Mouse (Mus musculus) midbrain, embryonic 11.5 days (tissue): ENCODE measurements around the gene Copb1. TPM values are rescaled to one million over a fixed set of nuclear protein-coding genes. Genes with fewer than 3 reads are reported as not detected.

Experiments used
- ATAC-seq: fragments of 200-750 bp; cut with Nextera tagmentation; 2 replicates; pipeline ENCODE4 v1.8.0; 2017; ENCODE audit warnings: moderate TSS enrichment, moderate library complexity; ENCODE audit not compliant: low FRiP score
- DNase-seq: peaks from one replicate; pipeline ENCODE4 v3.0.0; 2015; ENCODE audit warnings: low spot score; ENCODE audit errors: missing footprints
- H3K27ac ChIP-seq: fragments of 300-500 bp; sonication (generic); 2 replicates; pipeline ENCODE4 v1.5.1; 2014; ENCODE audit warnings: low read depth, low read length
- H3K27me3 ChIP-seq: fragments of 300-500 bp; sonication (generic); 2 replicates; pipeline ENCODE4 v1.6.1; 2014; ENCODE audit warnings: mild to moderate bottlenecking, low read length, moderate library complexity, mixed read lengths; ENCODE audit not compliant: control insufficient read depth, insufficient read depth
- H3K36me3 ChIP-seq: fragments of 300-500 bp; sonication (generic); 2 replicates; pipeline ENCODE4 v1.6.1; 2014; ENCODE audit warnings: mild to moderate bottlenecking, low read length, moderate library complexity, mixed read lengths; ENCODE audit not compliant: control insufficient read depth, insufficient read depth
- H3K4me1 ChIP-seq: fragments of 300-500 bp; sonication (generic); 2 replicates; pipeline ENCODE4 v1.6.1; 2014; ENCODE audit warnings: low read length; ENCODE audit not compliant: control insufficient read depth, insufficient read depth
- H3K4me2 ChIP-seq: fragments of 300-500 bp; sonication (generic); 2 replicates; pipeline ENCODE4 v1.6.1; 2014; ENCODE audit warnings: mild to moderate bottlenecking, moderate library complexity
- H3K4me3 ChIP-seq: fragments of 300-500 bp; sonication (generic); 2 replicates; pipeline ENCODE4 v1.5.1; 2014; ENCODE audit warnings: low read depth, low read length
- H3K9ac ChIP-seq: fragments of 300-500 bp; sonication (generic); 2 replicates; pipeline ENCODE4 v1.6.1; 2014; ENCODE audit warnings: low read length
- H3K9me3 ChIP-seq: fragments of 300-500 bp; sonication (generic); 2 replicates; pipeline ENCODE4 v1.6.1; 2016; ENCODE audit warnings: low read length; ENCODE audit not compliant: control insufficient read depth
- WGBS: fragments of 180-500 bp; shearing (Covaris S2); extraction: QIAGEN DNeasy Blood & Tissue Kit; methylation state at CpG from one replicate; pipeline ENCODE4 v1.1.7; 2014; 5-methylcytosine and 5-hydroxymethylcytosine counted together
- polyA plus RNA-seq: library from polyadenylated mRNA; unstranded; fragments of >200 nt; fragmentation: Nextera tagmentation; extraction: Ambion mirVana; gene quantifications from 2 replicates; pipeline ENCODE4 v1.2.1, GENCODE M21; 2014

The Copb1 gene
- polyA plus RNA-seq, 1 experiment from 2014 or later = 117 TPM

DNA sequence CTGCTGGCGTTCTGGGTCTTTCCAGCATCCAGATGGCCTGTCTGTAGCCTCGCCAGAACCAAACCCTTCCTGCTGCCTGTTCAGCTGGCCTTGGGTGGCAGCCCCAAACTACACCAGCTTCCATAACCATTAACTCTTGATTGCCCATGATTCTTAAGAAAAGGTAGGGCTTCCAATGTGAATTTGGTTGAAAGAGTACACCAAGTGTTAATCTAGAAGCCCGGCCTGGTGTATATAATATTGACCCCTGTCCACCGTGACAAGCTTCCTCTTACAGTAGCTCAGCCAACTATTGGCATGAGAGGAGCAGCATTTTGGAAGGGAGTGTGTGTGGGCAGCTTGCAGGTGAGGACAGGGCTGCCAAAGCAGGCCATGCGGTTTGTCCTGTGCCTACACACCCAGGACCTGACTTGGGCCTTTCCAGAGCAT lies 35.6 kb upstream of the Copb1 start:
- no peak overlapping the region for H3K27ac ChIP-seq
- no peak overlapping the region for H3K9ac ChIP-seq
- no peak for ATAC-seq
- H3K36me3 ChIP-seq = no peaks in the 10 kb centered on the region
- no peak overlapping the region for H3K4me2 ChIP-seq
- H3K9me3 ChIP-seq = no peaks in the 10 kb centered on the region
- 66% methylated on average over 5 of the region's 5 CpGs for WGBS
- no peak for DNase-seq
- H3K4me3 ChIP-seq = no peak overlapping the region
- H3K27me3 ChIP-seq = no peaks in the 10 kb centered on the region
- peaks cover 8% of the 10 kb centered on the region for H3K4me1 ChIP-seq

DNA sequence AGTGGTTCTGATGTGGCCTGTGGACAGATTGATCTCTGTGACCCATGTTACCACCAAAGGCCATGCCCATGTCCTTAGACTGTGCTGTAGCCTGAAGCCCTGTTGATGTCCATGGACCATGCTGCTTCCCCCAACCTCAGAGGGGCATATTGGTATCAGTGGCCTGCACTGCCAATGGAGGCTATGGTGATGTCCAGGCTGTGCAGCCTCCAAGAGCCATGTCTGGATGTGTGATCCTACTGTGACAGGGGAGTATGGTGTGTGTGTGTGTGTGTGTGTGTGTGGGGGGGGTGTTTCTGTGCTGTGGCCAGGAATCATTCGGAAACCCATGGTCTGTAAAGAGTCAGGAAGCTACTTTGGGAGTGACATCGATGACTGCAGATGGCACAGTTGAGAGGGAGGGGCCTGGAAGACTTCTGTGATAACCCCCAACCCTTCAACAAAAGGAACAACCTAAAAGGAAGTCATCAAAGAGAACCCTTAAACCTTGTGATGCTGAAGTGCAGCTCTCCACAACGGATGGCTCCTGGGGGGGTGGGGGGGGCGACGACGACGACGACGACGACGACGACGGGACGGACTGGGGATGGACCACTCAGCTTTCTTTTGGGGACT lies 29.9 kb upstream of the Copb1 start:
- Histone ChIP-seq H3K9me3 (no peaks in the 10 kb centered on the region), H3K4me3 (no peak overlapping the region), H3K4me1 (no peaks in the 10 kb centered on the region), H3K27ac (no peak overlapping the region), H3K9ac (no peak overlapping the region), H3K27me3 (no peaks in the 10 kb centered on the region), H3K4me2 (no peak overlapping the region), H3K36me3 (no peaks in the 10 kb centered on the region)
- 91% methylated on average over 14 of the region's 14 CpGs for WGBS
- DNase-seq (no peak), ATAC-seq (no peak)

DNA sequence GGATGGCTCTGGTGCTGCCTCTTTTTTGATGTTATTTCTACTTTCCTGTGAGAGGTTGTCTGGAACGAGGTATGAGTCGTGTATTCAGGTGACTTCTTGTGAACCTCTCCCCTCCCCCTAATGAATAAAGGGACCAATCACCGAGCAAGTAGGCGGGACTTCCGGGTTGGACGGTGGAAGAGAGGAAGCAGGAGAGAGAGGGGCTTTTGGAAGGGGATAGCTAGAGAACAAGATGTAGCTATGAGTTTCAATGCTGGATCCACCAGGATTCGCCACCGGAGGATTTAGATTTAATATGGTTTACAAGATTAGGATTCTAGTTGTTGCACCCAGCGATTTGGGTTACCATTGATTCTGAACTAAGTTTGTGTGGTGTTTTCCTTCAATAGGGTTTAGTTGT lies 28.5 kb upstream of the Copb1 start:
- ATAC-seq = no peak
- 81% methylated on average over 9 of the region's 9 CpGs for WGBS
- no peak for DNase-seq

DNA sequence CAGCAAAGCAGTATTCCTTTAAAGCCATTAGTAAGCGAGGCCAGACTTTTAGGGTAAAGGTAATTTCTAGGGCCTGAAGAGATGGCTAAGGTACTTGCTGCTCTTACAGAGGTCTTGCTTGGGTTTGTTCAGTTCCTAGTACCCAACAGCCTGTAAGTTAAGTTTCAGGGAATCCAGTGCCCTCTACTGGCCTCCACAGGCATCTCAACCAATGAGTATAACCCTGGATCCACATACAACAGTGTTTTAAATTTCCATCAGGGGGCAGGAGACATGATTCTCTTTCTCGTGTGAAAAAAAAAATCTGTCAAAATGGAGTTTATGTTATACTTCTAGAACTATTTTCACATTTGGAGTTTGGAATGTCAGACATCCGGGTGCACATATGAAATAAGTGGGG lies 27.2 kb upstream of the Copb1 start:
- no peak overlapping the region for H3K27ac ChIP-seq
- 52% methylated on average over 3 of the region's 3 CpGs for WGBS
- DNase-seq (no peak), ATAC-seq (no peak)
- H3K27me3 ChIP-seq = no peaks in the 10 kb centered on the region
- H3K4me2 ChIP-seq = no peak overlapping the region
- no peaks in the 10 kb centered on the region for H3K36me3 ChIP-seq
- H3K9me3 ChIP-seq = no peaks in the 10 kb centered on the region
- H3K9ac ChIP-seq = no peak overlapping the region
- peaks cover 4% of the 10 kb centered on the region; the same call in 1 of the 2 replicates for H3K4me1 ChIP-seq
- no peak overlapping the region for H3K4me3 ChIP-seq

More for the DNA sequence above, 28.5 kb upstream of the Copb1 start:
- Histone ChIP-seq H3K27ac (no peak overlapping the region), H3K4me1 (no peaks in the 10 kb centered on the region), H3K9me3 (no peaks in the 10 kb centered on the region), H3K36me3 (no peaks in the 10 kb centered on the region), H3K9ac (no peak overlapping the region), H3K4me2 (no peak overlapping the region), H3K4me3 (no peak overlapping the region), H3K27me3 (no peaks in the 10 kb centered on the region)

DNA sequence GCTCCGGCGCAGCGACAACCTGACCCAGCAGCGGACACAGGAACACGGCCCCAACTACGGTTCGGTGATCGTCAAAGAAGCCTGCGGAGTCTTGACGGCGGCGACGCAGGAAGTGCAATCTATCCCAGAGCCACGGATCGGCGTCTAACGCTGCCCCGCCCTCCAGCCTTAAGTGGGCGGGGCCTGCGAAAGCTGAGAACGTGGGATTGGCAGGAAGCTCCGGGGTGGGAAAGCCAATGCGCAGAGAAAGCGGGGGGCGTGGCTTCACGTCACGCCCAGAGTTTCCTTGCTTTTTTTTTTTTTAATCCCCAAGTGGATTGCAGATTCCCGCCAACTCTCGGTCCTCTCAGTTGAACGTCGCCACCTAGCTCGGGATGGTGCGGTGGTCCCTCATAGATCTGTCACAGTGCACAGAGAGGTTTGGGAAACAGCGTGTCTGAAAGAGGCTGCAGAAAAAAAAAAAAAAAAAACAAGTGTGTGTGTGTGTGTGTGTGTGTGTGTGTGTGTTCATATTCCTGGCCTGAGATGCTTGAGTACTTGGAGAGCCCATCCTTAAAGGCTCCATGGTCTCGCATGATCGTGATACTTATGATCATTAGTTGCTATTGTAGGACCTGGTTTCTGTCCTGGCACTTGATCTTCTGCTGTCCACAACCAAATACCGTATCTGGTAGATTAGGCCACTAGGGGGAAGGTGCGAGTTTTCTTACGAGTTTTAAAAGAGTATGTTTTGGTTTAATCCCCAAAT lies 21.7 kb upstream of the Copb1 start, which contains the start of gene Psma1:
Gene Psma1 (minus strand): TSS at position 114 of the 748 bp plus-strand sequence.
- Histone ChIP-seq H3K27ac (no peak within 1 kb of the TSS), H3K36me3 (peaks cover 6% of the 10 kb centered on the region), H3K4me3 (peak within 1 kb of the TSS; percentile 76), H3K27me3 (no peaks in the 10 kb centered on the region), H3K4me2 (peak within 1 kb of the TSS; percentile 78), H3K9ac (peak within 1 kb of the TSS; percentile 91), H3K9me3 (no peaks in the 10 kb centered on the region), H3K4me1 (peaks cover 9% of the 10 kb centered on the region; the same call in 1 of the 2 replicates)
- DNase-seq (peak; percentile 100), ATAC-seq (peak; percentile 94)
- under 1% methylated on average over 39 of the region's 39 CpGs for WGBS

DNA sequence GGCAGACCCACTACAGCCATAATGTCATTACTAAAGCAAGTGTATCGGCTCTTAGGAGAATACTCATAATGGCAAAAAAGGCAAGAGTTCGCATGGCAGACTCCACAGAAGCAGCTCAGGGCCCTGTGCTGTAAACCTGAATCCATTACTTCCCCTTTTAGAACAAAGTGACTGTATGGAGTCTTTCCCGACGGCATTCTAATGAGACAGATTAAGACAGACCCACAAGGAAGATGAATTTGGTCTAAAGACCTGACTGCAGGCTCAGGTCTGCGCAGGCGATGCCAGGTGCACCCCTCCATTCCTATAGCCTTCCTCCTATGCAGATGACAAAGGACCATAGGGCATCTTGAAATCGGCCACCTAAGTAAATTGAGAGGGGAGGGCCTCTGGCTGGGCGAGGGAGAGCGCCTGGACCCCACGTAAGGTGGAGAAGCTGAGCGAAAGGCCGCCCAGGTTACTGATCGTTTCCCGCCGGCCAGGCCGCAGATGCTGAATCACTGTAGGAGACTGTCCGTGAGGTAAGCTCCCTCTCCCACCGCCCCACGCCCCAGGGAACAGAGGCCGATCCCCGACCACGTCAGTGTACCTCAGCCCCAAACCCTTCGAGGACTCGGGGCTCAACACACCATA lies 21.0 kb upstream of the Copb1 start:
- H3K9me3 ChIP-seq = no peaks in the 10 kb centered on the region
- DNase-seq (no peak), ATAC-seq (no peak; the same call in 1 of the 2 replicates)
- H3K4me3 ChIP-seq = peak overlapping the region; percentile 76
- H3K36me3 ChIP-seq = peaks cover 6% of the 10 kb centered on the region
- H3K4me1 ChIP-seq = peaks cover 9% of the 10 kb centered on the region; the same call in 1 of the 2 replicates
- H3K9ac ChIP-seq = peak overlapping the region; percentile 91
- peak overlapping the region; percentile 78 for H3K4me2 ChIP-seq
- H3K27ac ChIP-seq = no peak overlapping the region
- no peaks in the 10 kb centered on the region for H3K27me3 ChIP-seq
- WGBS = 2% methylated on average over 24 of the region's 24 CpGs

DNA sequence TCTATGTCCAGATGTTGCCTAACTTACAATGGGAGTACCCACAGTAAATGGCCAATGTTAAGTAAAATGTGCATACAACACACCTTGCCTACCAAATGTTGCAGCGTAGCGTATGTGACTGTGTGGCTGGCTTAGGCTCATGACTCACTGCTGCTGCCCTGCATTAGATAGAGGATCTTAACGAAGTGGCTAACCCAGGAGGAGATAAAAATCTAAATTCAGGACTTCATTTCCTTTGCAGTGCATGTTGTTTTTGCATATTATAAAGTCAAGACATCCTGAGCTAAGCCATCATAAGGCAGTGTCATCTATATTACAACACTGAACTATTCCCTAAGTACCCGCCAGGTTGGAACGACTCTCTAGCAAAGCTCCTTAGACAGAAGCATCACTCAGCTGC lies 13.9 kb upstream of the Copb1 start:
- no peak overlapping the region for H3K4me2 ChIP-seq
- no peak for ATAC-seq
- no peaks in the 10 kb centered on the region; the same call in 1 of the 2 replicates for H3K9me3 ChIP-seq
- no peak overlapping the region for H3K9ac ChIP-seq
- H3K36me3 ChIP-seq = peaks cover 33% of the 10 kb centered on the region
- H3K4me1 ChIP-seq = no peaks in the 10 kb centered on the region
- H3K27me3 ChIP-seq = no peaks in the 10 kb centered on the region
- H3K27ac ChIP-seq = no peak overlapping the region
- DNase-seq = peak; percentile 77
- 96% methylated on average over 5 of the region's 5 CpGs for WGBS
- H3K4me3 ChIP-seq = no peak overlapping the region

DNA sequence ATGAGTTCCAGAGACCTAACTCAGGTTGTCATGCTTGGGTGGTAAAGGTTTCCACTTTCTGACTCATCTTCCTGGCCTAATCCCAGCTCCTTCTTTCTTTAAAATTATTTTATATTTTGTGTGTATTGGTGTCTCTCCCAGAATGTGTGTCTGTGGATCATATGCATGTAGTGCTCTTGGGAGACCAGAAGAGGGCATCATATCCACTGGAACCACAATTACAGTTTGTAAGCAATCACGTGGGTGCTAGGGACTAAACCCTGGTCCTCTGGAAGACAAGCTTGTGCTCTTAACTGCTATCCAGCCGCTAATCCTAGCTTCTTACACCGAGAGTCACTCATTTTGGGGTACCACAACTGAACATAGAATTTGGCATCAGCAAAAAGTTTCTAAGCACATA lies 2.8 kb downstream of the Copb1 start:
- WGBS = 94% methylated on average over 3 of the region's 3 CpGs
- no peak for DNase-seq
- Histone ChIP-seq H3K4me2 (no peak overlapping the region), H3K4me1 (no peaks in the 10 kb centered on the region), H3K27ac (no peak overlapping the region), H3K4me3 (no peak overlapping the region), H3K9me3 (no peaks in the 10 kb centered on the region), H3K36me3 (peaks cover 22% of the 10 kb centered on the region), H3K9ac (no peak overlapping the region), H3K27me3 (no peaks in the 10 kb centered on the region)
- ATAC-seq = no peak

DNA sequence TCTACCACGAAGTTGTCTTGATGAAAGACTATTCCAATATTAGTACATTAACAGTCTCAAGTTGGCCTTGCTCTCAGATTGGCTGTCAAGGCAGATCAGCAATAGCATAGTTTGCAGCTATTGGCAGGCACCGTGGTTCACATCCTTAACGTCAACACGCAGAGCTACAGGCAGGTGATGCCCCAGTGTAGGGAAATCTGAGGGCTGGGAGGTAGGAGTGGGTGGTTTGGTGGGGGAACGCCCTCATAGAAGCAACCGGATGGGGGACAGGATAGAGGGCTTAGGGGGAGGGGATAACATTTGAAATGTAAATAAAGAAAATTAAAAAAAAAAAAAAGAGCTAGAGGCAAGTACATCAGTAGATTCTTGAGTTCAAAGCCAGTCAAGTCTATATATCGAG lies 20.5 kb downstream of the Copb1 start:
- Histone ChIP-seq H3K27me3 (no peaks in the 10 kb centered on the region), H3K9ac (no peak overlapping the region), H3K36me3 (peaks cover 14% of the 10 kb centered on the region), H3K4me1 (no peaks in the 10 kb centered on the region), H3K27ac (no peak overlapping the region), H3K9me3 (no peaks in the 10 kb centered on the region), H3K4me2 (no peak overlapping the region), H3K4me3 (no peak overlapping the region)
- ATAC-seq (no peak), DNase-seq (no peak)
- WGBS = 91% methylated on average over 7 of the region's 7 CpGs
